Mouse (Mus musculus): ENCODE data around the gene Izumo2.
A peak's percentile ranks its signal among the peaks of the same experiment; 100 is the strongest.
"Not testable (repeated sequence)": the region's sequence is repeated elsewhere in the genome, so short reads cannot be mapped to it uniquely, and the experiment has no call there.

The Izumo2 gene

DNA sequence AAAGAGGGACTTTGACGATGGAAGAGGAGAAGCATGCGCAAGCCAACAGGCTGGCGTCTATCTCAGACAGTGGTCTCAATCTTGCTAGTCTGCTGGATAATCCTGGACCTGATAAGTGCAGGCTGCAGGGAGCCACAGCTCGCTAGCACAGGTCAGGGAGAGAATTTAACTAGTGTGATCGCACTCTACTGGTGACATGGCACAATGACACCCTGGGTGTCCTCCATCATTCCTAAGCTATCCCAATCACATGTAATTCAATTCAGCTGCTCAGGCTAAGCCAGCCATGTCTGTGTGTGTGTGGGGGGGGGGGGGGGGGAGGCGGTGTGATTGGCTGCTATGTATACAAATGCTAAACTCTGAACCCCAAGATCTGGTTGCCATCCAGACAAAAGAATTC is 6.6 kb upstream of the Izumo2 start:
- DNase-seq: peak; percentile 38

DNA sequence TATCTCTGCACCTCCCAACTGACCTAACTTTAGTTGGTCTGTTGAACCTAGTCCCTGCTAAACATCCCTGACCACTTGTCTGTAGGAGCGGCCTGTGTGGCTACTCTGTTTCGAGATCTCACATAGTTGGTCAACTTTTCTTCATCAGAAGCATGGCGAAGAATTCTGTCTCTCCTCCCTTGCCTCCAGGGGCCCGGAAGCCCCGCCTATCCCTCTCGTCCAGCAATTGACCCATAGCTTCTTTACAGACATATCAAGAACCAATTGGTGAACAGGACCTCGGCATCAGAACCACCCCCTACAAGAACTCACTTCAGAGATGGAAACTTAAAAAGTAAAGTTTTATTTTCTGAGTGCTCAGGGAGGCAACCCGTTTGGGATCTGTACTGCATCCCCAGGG is 5.6 kb upstream of the Izumo2 start:
- no peak for DNase-seq

DNA sequence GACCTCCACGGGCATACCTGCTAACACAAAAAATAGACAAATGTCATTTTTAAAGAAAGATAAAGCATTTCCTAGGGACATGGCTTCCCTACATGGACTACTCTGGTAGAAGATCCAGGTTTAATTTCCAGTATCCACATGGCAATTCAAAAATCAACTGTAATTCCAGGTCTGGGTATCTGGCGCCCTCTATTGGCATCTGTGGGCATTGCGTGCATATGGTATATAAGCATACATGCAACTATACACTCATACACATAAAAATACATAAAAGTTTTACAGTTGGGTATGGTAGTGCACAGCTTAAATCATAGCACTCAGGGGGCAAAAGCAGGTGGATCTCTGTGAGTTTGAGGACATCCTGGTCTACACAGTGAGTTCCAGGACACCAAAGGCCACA is 4.2 kb upstream of the Izumo2 start:
- DNase-seq: peak; percentile 59

DNA sequence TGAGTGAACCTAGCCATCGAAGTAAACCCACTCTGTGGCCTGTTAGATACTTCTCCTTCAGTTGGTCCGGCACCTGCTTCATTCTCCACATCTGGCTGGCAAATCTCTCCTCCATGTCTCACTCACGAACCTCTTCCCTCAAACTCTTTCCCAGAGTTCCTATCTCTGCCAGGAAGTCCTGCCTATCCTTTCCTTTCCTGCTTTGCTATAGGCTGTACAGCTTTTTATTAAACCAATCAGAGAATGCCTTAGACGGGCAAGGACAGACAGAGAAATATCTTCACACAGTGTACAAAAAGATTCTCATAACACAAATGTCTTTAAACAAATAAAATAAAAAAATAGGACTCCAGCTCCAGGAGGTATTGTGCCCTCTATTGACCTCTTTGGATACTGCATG is 3.5 kb upstream of the Izumo2 start:
- no peak for DNase-seq

DNA sequence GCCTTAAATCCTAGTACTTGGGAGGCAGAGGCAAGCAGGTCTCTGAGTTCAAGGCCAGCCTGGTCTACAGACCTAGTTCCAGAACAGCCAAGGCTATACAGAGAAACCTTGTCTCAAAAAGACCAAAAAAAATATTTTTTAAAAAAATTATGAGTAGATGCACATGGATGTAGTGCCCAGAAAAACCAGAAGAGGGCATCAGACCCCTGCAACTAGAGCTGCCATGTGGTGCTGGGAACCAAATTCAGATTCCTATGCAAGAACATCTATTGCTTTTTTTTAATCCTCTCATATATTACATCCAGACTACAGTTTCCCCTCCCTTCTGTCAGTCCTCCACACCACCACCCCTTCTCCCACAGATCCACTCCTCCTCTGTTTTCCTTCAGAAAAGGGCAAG is 2.2 kb upstream of the Izumo2 start:
- DNase-seq: no peak

DNA sequence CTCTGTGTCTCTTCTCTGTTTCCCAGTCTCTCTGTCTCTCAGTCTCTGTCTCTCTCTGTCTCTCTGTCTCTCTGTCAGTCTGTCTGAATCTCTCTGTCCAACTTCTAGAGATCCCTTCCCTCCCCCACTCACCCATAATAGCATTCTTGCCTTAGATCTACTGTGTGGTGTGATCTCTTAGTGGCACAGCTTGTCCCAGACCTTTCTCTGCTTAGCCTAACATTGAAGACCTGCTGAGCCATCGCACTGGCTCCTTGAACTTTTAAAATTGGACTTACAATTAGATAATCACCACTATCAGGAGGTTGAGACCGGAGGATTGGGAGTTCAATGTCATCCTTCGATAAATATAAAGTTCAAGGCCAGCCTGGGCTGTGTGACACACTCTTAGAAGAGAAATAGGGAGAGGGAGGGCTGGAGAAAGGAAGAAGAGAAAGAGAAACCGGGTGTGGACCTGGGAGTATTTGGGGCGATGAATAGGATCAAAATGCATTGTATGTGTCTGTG is 1.3 kb upstream of the Izumo2 start:
- no peak for DNase-seq

DNA sequence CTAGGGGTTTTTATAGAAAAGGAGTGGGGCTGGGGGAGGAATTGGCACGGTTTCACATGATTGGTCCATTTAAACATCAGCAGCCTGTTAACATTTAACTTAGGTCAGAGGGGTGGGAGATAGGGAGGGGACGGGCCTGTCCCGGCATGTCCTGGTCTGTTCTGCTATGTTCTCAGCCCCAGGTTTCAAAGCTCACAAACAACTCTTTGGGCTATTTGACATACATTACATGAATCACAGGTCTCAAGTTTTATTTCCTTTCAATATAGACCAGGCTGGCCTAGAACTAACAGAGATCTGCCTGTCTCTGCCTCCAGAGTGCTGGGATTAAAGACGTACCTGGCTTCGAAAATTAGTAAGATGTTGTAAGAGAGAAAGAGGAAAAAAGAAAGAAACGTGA is 449 bp upstream of the Izumo2 start:
- DNase-seq: not testable (repeated sequence)

DNA sequence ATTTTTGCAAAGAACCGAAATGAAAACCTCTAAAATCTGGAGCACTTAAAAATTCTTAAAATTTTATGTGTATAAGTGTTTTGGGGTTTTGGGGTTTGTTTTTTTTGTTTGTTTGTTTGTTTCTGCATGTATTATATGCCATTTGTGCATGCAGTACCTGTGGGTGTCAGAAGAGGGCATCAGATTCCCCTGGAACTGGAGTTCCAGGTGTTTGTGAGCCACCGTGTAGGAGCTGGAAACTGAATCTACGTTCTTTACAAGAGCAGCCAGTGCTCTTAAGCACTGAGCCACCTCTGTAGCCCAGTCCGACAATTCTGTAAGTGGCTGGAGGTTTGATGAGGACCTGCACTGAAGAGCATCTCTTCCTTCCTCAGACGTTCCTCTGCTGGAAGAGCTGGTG is 1.3 kb downstream of the Izumo2 start:
- no peak for DNase-seq

DNA sequence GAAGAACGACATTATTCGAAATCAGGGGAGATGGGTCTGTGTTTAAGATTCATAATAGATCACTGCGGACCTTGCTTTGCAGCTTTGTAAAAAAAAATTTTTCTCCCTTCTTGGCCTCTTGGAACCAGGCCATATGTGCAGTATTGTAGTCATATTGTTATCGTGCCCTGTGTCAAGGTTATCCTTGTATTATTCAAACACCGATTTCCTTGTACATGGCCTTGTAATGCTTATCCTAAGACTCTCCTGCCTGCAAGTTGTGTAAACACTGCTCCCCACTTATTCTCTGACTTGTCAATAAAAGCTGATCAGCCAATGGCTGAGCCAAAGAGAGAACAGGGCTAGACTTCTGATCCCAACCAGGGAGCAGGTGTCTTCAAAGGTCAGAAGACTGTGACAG is 13.5 kb downstream of the Izumo2 start:
- no peak for DNase-seq

DNA sequence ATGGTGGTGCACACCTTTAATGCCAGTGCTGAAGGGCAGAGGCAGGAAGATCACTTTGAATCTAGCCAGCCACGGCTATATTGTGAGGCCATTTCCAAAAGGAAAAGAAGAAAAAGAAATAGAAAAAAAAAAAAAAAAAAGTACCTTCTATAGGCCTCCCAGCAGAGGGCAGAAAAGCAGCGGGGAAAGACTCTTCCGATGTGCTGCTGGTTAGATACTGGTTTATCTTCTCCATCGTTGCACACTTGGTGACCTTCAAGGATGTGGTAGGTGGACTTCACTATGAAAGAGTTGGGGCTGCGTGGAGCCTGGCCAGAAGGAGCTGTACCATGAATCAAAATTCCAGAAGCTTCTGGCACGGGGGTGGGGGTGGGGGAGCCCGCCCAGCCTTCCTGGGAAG is 15.8 kb downstream of the Izumo2 start:
- DNase-seq: peak; percentile 16

DNA sequence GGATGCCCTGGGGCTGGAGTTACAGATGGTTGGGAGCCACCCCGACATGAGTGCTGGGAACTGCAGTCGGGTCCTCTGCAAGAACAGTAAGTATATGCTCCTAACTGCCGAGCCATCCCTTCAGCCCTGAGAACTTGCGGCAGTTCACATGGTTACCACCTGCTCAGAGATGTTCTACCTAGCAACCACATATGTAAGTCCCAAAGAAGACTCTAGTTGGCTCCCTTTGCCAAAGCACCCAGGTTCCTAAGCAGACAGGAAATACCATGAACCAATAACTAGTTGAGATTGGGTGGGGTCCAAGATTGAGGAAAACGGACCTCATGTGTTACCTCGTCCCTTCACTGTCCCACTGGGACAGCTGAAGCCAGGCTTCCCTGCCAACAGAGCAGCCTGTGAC is 17.8 kb downstream of the Izumo2 start:
- DNase-seq: no peak

DNA sequence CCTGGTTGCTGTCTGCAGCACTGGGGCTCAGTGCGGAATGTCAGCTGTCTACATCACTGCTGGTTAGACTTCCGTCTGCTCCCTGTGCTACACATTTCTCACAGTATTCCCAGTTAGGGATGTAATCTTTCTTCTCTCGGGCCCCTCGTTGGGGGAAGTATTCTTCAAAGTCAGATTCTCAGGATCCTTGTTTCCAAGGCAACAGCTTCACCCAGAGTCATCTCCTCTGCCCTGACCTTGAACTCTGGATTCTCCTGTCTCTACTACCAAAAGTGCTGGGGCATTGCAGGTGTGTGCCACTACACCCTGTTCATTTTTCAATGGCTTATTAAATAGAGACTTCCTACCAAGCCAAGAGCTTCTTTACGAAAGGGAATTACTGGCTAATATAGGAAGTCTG is 18.6 kb downstream of the Izumo2 start:
- no peak for DNase-seq

DNA sequence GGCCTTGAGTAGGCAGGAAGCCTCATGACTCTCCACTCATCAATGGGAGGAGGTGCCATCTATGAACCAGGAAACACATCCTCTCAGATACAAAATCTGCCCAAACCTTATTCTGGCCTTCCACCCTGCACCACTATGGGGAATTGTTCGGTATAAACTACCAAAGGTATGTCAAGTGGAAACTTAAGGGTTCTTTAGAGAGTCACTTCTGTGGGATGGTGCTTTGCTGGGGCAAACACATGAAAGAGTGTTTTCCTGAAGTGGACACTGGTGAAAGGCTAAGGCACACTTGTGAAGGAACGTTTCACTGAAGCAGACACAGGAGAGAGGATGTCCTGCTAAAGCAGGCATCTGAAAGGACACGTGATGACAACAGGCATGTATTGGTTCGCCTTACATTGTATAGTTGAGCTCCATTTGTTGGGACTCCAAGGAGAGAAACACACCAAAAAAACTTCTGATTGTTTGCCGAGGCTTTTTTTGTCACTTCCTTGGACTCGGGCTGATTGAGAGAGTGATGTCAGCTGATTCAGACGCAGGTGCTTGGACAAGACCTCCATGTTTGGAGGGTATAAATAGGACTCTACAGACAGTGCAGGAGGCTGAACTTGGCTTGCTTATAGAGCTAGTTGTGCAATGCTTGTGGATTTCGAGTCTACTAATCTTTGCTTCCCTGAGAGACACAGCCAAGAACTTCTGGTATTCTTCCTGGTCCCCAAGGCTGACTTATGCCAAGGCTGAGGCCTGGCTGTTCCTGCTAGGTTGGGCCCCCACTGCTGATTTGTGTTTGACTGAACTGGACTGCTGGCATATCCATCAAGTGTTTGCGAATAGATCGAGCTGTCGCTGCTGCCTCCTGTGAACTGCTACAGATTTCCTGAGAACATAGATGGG is 19.8 kb downstream of the Izumo2 start:
- DNase-seq: no peak

DNA sequence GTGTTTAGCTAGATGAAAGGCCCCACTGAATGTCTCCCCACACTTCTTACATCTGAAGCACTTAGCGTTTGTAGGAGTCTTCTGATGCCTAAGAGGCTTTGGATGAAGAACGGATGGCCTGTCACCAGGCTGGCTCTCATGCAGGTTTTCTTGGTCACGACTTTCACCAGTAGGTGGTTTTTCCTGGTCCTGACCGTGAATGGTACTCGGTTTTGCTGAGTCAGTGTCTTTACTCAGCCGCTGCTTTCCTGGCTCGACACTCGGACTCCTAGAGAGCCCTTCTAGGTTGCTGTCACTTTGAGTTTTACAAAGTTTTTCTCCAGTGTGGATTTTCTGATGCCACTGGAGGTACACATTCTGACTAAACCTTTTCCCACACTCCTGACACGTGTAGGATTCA is 25.2 kb downstream of the Izumo2 start:
- no peak for DNase-seq

DNA sequence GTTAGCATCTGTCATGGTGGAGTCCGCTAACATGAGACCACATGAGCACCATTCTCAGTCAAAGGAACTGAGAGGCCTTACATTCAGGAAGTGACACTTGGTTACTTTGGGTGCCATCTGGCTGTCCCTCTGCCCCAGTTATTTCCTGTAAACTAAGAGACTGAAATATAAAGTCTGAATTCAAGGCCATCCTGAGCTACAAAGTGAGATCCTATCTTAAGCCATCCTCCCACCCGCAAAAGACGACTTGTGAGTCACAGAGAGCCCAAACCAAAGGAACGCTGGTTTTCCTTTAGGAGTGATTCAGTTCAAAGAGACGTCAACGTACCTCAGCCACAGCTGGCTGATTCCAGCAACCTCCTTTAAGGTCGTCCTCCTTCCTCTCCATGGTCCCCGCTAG is 32.8 kb downstream of the Izumo2 start:
- DNase-seq: no peak

DNA sequence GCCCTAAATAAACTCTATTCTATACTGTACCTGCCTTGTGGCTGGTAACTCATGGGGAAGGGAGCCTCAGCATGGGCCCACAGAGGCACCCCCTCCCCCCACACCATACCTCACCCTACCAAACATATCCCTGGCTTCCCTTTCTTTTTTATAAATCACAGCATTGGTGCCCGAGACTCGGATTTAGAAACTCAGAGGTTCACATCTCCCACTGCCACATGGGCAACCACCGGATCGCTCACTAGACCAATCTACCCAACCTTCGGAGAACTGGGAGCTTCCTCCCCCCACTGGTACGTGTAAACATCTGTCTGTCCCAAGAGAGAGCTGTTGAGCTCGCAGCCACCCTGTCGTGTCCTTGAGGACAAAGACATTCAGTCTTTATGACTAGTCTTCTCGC is 35.7 kb downstream of the Izumo2 start:
- DNase-seq: no peak

DNA sequence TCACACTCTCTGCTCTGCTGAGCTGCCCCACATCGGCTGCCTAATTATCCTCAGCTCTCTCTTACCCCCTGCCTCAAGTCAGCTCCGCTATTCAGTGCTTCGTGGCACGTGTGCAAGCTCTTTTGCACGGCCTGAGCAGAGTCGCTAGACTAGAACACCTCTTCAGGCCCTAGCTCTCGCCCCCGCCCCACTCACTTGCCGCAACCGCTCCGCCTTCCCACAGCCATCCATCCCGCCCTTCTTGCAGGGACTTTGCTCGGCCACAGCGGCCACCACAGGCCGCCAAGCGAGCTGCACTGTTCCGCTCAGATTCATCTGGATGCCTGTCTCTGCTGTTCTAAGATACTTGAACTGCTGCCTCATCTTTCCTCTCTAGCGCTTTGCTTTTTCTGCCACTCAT is 36.5 kb downstream of the Izumo2 start:
- peak; percentile 88 for DNase-seq

DNA sequence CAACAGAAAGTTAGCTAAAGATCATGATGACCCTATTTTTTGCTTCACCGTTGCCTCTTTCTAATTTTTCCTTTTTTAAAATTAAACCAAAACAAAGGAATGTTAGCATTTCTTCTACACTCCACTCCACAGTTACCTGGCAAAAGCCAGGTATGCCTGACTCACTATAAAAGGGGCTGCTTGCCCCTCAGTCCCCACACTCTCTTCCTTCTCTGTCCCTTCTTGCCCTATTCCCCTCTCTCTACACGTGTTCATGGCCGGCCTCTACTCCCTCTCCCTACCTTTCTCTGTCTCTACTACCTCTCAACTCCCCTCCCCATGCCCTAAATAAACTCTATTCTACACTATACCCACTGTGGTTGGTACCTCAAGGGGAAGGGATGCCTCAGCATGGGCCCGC is 38.6 kb downstream of the Izumo2 start:
- DNase-seq: no peak

DNA sequence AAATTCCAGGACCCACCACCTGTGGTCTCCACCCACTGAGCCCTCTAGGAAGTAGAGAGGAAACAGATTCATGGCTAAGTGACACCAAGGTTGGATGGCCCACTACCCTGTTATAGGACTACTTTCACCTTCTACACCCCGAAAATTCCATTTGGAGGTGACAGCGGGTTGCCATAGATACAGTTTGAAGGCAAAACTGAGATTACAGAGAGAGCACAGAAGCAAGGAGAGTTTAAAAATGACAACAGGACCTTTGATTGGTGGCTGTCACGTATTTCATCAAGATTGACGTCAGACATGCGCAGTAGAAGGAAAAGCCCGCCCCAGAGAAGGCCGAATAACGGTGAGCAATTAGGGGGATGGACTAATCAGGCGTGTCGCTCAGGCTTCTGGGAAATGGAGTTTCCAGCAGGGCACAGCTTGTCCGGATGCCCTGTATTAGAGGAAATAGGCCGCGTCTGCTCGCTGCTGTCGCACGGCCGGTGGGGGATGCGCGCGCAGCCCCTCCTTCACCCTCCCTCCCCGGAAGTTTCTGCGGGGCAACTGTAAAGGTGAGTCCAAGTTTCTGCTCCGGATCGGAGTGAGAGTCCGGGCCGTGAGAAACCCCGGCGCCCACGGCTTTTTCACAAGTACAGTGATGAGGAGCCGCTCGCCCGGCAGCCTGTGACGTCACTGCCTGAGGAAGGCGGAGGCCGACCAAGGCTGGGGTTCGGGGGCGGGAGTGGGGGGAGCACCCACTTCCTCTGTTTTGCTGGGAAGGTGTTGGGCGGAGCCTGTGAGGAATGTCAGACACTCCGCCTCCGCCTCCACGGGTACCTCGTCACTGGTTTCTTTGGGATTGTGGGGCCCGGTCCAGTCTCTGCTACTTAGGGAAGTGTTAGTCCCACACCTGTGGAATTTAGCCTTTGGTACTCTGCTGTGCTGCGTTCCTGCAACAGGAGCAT is 39.8 kb downstream of the Izumo2 start, which contains the start of gene Vrk3:
Gene Vrk3, plus strand, starts transcription at position 313 of the 944 bp plus-strand sequence.
- DNase-seq: peak; percentile 96

DNA sequence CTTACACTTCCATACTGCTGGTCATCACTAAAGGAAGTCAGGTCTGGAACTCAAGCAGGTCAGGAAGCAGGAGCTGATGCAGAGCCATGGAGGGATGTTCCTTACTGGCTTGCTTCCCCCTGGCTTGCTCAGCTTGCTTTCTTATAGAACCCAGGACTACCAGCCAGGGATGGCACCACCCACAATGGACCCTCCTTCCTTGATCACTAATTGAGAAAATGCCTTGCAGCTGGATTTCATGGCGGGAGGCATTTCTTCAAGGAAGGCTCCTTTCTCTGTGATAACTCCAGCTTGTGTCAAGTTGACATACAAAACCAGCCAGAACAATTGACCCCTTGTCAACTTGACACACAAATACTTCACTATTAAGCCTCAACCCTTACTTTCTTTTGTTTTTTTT is 42.4 kb downstream of the Izumo2 start, which contains the start of gene Zfp473:
Gene Zfp473, minus strand, starts transcription at position 101 of the 400 bp plus-strand sequence.
- not testable (repeated sequence) for DNase-seq

DNA sequence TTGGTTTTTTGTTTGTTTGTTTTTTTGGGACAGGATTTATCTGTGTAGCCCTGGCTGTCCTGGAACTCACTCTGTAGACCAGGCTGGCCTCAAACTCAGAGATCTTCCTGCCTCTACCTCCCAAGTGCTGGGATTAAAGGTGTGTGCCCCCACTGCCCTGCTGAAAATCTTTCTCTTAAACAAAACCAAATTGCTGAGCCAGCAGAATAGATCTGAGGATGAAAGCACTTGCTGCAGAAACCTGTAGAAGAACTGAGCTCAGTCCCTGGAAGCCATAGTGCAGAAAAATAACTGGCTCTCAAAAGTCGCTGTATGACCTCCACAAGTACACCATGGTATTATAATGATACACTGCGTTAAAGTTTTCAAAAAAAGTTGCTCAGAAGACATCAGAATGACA is 48.6 kb downstream of the Izumo2 start:
- no peak for DNase-seq

DNA sequence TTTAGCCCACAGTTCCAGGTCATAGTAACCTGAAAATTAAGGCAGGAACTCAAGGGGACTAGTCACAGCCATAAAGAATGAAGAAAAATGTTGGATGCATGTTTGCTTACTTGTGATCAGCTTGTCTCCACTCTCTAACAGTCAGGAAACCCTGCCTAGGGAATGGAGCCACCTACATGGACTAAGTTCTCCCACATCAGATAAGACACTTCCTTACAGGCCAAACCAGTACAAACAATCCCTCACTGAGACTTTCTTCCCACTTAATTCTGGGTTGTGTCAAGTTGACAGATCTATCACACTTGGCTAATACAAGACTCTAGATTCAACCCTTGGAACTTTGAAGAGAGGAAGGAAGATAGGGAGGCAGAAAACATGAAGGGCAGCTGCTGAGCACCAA is 51.8 kb downstream of the Izumo2 start:
- no peak for DNase-seq

DNA sequence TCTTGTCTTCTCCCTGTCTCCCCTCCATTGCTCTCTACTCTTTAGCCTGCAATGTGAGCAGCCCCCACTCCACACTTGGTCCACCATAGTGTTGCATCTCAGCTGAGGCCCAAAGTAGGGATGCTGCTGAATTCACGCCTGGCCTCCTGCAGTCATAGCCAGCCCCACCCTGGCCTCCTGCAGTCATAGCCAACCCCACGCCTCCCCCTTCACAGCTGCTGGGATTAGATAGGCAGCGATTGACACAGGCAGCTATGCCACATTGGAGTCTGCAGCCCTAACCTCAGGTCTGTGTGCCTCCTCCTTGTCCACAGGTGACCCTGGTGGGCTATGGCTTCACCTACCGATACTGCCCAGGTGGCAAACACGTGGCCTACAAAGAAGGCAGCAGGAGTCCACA is 59.6 kb downstream of the Izumo2 start:
- no peak for DNase-seq
